In the genomic region with DNA sequence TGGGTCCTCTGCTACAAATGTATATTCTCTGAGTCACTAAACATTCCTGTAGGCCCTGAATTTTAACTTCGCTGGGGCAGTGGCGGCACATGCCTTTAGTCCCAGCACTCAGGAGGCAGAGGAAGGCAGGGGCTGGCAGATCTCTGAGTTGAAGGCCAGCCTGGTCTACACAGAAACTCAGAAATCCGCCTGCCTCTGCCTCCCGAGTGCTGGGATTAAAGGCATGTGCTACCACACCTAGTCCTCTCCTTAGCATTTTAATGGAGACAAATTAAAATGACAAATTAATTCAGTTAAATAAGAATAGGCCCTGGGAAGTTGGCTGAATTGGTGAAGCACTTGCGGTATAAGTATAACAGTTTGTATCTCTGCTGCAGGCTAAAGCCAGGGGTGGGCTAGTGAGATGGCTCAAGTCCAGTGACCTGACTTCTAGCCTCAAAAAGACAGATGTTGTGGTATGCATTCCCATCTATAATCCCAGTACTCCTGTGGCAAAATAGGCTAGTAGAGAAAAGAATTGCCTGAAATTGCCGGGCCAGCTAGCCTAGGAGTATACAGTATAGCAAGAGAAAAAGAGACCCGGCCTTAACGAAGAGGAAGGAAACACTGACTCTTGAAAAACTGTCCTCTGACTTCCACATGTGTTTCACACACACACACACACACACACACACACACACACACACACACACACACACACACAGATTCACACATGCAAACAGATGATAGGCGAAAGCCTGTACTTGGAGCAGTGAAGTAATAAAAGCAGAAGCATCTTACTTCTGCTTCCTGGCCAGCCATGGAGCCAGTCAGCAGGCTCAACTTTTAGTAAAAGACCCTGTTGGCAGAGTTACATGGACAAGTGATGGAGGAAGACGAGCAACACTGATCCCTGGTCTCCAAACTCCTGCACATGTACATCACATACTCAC, we compare ENCODE assay signal across 1 mouse cellular context.
A peak's percentile ranks its signal among the peaks of the same experiment; 100 is the strongest.
TF ChIP-seq lines count a peak whose summit lies in the region.

No protein-coding gene starts in this region.

TF ChIP-seq in MEL, 35 proteins besides CTCF, POLR2A, EP300 and RAD21:
- TF ChIP-seq POLR2AphosphoS2 (IDR thresholded peaks at IDR 0.05; ENCODE audit: low read length): no peak
- TF ChIP-seq TBP (IDR thresholded peaks at IDR 0.05; ENCODE audit: low read depth, low read length): no peak
- TF ChIP-seq USF1 (IDR thresholded peaks at IDR 0.05; ENCODE audit: low read depth, low read length): no peak
- TF ChIP-seq TAL1 (IDR thresholded peaks at IDR 0.05; ENCODE audit: low read length): peak; percentile 52
- no peak for TF ChIP-seq ELF1 (IDR thresholded peaks at IDR 0.05; ENCODE audit: low read depth, low read length)
- TF ChIP-seq SIN3A (IDR thresholded peaks at IDR 0.05; ENCODE audit: low read length): peak; percentile 58; the same call in 1 of the 2 replicates
- no peak for TF ChIP-seq MYB (IDR thresholded peaks at IDR 0.05; ENCODE audit: low read depth, low read length)
- TF ChIP-seq TCF12 (IDR thresholded peaks at IDR 0.05; ENCODE audit: low read depth, low read length): peak; percentile 80
- no peak for TF ChIP-seq MEF2A (IDR thresholded peaks at IDR 0.05; ENCODE audit: extremely low read depth, insufficient replicate concordance, low read depth, low read length, poor library complexity, severe bottlenecking)
- TF ChIP-seq HCFC1 (IDR thresholded peaks at IDR 0.05; ENCODE audit: low read depth, low read length): no peak
- TF ChIP-seq ZMIZ1 (IDR thresholded peaks at IDR 0.05; ENCODE audit: low read depth, low read length): no peak
- TF ChIP-seq ETS1 (IDR thresholded peaks at IDR 0.05; ENCODE audit: low read depth, low read length): peak; percentile 87
- no peak for TF ChIP-seq MYC (IDR thresholded peaks at IDR 0.05; ENCODE audit: low read depth, low read length)
- peak; percentile 36; the same call in 1 of the 2 replicates for TF ChIP-seq RCOR1 (IDR thresholded peaks at IDR 0.05; ENCODE audit: low read depth, low read length)
- no peak for TF ChIP-seq UBTF (IDR thresholded peaks at IDR 0.05; ENCODE audit: borderline replicate concordance, insufficient read depth, low read depth, low read length)
- TF ChIP-seq POLR2AphosphoS5 (IDR thresholded peaks at IDR 0.05; ENCODE audit: borderline replicate concordance, low read depth, low read length): no peak
- 0 out of 2 replicates have a peak, but pooled peaks have one; percentile 10 for TF ChIP-seq SMC3 (IDR thresholded peaks at IDR 0.05; ENCODE audit: low read depth, low read length)
- TF ChIP-seq ZKSCAN1 (IDR thresholded peaks at IDR 0.05; ENCODE audit: low read depth, low read length): no peak
- TF ChIP-seq CHD2 (IDR thresholded peaks at IDR 0.05; ENCODE audit: low read length): no peak
- TF ChIP-seq MXI1 (IDR thresholded peaks at IDR 0.05; ENCODE audit: low read depth, low read length): peak; percentile 75
- TF ChIP-seq GATA1 (IDR thresholded peaks at IDR 0.05; ENCODE audit: low read depth, low read length): 0 out of 2 replicates have a peak, but pooled peaks have one; percentile 29
- no peak for TF ChIP-seq ZNF384 (IDR thresholded peaks at IDR 0.05; ENCODE audit: low read depth, low read length)
